Mouse (Mus musculus) small intestine, adult 2 months (tissue): Measurements from ENCODE around the gene Trim43a.
"Not testable (repeated sequence)": the region's sequence is repeated elsewhere in the genome, so short reads cannot be mapped to it uniquely, and the experiment has no call there.

Experiments
- CTCF ChIP-seq: fragments of 200-500 bp; IDR thresholded peaks from 2 replicates; pipeline ENCODE4 v1.5.1; 2012; ENCODE audit warnings: low read depth, mild to moderate bottlenecking, control low read depth, inconsistent platforms, low read length, moderate library complexity, mixed read lengths; ENCODE audit not compliant: insufficient replicate concordance, insufficient read length; ENCODE audit errors: extremely low read depth
- POLR2A ChIP-seq: fragments of 200-500 bp; IDR thresholded peaks from 2 replicates; pipeline ENCODE4 v1.6.1; 2012; ENCODE audit warnings: low read depth, mild to moderate bottlenecking, control low read depth, inconsistent platforms, low read length, moderate library complexity

- TF ChIP-seq CTCF, POLR2A: not testable (repeated sequence)
Measured at GRCm38 (mm10) chr9:88580591-88580990, at the start of gene Trim43a.
